Mouse (Mus musculus): ENCODE results near the gene Gm3952.

Gm3952 gene

DNA sequence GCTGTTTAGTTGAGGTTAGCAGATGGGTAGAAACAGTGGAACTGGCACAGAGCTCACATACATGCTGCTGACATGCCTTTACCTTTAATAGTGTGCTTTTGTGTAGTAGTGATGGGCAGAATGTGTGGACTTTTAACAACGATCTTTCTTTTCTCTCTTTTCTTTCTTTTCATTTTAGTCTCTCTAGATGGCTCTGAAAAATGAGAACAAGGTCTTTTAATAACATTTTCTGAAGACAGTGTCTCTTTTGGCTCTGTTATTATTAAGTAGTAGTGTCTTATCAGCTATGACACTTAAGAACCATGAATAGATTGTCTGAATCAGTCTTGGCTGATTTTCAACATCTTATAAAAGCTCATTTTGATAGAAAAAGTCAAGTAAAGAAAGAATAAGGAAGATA lies at the start of gene Gm3952:
Gm3952 (minus strand) TSS at position 101 of the 400 bp plus-strand sequence.
- no peak for DNase-seq

DNA sequence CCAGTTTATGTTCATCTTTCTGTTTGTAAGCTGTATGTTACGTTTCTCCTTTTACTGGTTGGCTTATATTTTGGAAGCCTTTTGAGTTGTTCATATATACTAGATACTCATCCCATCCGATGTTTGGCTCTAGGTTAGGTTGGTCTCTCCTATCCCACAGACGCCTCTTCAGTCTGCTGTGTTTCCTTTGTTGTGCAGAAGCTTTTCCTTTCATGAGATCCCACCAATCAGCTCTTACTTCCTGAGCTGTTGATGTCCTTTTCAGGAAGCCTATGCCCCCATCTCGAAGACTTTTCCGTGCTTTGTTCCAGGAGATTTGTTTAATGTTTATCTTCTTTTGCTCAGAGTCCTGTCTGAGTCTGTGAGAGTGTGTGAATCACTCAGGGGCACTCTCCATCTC lies 45.3 kb upstream of the Gm3952 start:
- peak in 1 of 2 experiments; percentile 2 for DNase-seq

DNA sequence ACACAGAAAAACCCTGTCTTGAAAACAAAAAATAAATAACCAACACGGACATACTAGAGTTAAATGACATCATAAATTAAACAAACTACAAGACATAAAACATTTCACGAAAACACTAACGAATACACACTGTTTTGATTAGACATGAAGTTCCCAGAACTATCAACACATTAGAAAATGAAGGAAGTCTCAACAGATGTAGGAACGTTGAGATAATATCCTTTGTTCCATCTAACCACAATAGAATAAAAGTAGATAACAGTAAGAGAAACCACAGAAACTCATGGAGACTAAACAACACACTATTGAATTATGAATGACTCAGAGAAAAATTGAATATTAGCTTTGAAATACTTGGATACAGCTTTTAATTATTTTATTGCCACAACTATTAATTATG lies 14.0 kb upstream of the Gm3952 start:
- no peak for DNase-seq

GRCm38 (mm10) chr8:128735692-128736091 lies 62.8 kb downstream of the Gm3952 start:
- no peak for DNase-seq

- DNase-seq: no peak
These were observed 64.4 kb downstream of the Gm3952 start for GRCm38 (mm10) chr8:128734118-128734517.

GRCm38 (mm10) chr8:128732254-128732653 lies 66.2 kb downstream of the Gm3952 start:
- no peak for DNase-seq

- DNase-seq: no peak
These were observed 71.3 kb downstream of the Gm3952 start for GRCm38 (mm10) chr8:128727213-128727612.

- no peak for DNase-seq
These were observed 73.7 kb downstream of the Gm3952 start for GRCm38 (mm10) chr8:128724819-128725218.

GRCm38 (mm10) chr8:128716184-128716583 lies 82.3 kb downstream of the Gm3952 start:
- no peak for DNase-seq

GRCm38 (mm10) chr8:128709261-128709660 lies 89.2 kb downstream of the Gm3952 start:
- peak; percentile 78 to 85 for DNase-seq

DNA sequence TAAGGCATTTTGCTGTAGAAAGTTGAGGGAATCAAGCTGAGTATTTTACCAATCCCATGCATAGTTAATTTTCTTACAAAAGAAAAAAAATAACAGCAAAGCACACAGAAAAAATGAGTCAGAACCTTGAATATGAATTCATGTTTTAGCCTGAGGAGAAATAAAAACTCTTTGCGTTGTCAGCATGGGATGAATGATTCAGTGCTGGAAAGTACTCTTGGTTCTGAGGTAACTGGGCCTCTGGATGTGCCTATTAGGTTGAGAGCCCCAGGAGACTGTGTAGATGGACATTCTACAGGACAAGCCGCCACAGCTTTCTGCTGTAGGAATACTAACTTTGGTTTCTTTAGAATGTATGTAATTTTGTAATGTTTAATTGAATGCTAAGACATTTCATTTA lies 93.7 kb downstream of the Gm3952 start:
- no peak for DNase-seq

GRCm38 (mm10) chr8:128704376-128704775 lies 94.1 kb downstream of the Gm3952 start:
- no peak for DNase-seq

GRCm38 (mm10) chr8:128697945-128698344 lies 100.5 kb downstream of the Gm3952 start:
- no peak for DNase-seq

DNA sequence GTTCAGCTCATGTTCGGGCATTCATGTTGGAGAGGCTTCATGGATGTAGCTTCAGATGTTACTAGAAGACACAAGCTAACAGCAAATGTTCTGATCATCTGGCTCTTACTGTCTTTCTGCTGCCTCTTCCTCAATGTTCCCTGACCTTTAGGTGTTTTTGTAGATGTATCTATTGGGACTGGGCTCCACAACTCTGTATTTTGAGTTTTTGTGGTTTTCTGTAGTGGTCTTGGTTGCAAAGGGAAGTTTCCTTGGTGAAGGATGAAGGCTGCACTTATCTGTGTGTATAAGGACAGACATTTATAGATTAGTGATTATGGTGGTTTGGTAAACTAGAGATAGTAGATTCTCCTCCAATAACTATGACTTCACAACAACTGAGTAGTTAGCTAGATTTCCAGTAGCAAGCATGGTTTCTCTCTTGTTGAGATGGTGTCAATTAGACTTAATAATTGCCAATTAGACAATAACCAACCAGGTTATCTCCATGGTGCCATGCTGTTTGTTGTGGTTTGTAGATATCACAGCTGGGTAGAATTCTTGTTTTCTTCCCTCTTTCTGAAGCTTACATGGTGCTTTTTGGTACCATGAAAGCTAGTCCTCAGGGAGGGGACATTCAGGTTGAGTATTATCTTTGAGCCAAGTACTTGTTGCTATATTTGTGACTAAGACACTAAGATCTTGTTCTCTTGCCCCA lies 101.6 kb downstream of the Gm3952 start:
- DNase-seq: no peak
